In genomic region chr1:88361085-88361484, GRCm38 (mm10) we compare ENCODE assay signal across 22 mouse cellular contexts. TPM values are rescaled to one million over a fixed set of nuclear protein-coding genes. Genes with fewer than 3 reads are reported as not detected.
DNase-seq lines count a peak whose midpoint lies in the region; TF ChIP-seq lines count a peak whose summit lies in the region.
"Had no signal": no experiment of that assay in that cellular context is flagged by ENCODE, and none has a peak within 500 bp of the region (broad histone marks: within the 10 kb centered on the region; RNA-seq: fewer than 3 reads in every experiment).

No protein-coding gene starts in this region.

- DNase-seq in 3134 (ENCODE audit: extremely low read depth, insufficient read length, low spot score) (peak; percentile 28), 3T3-L1 (ENCODE audit: low read depth, low spot score) (peak; percentile 74), NIH3T3 (ENCODE audit: low read depth) (peak; percentile 76)
- DNase-seq in adrenal gland, postnatal 25 days, result no peak
- no peak for DNase-seq in ovary, postnatal 10 days (ENCODE audit: low spot score)
- DNase-seq: adrenal gland, postnatal 36 days; cerebellum, postnatal 14 days; heart, adult 2 months; kidney, adult 2 months had no signal

- no peaks in the 10 kb centered on the region for H3K36me3 ChIP-seq in myocyte (ENCODE audit: control insufficient read depth, insufficient read depth)
- H3K36me3 ChIP-seq: embryonic facial prominence, embryonic 13.5 days; forebrain, embryonic 15.5 days; heart, embryonic 15.5 days; hindbrain, embryonic 10.5 days; hindbrain, embryonic 15.5 days had no signal

- H3ac ChIP-seq in myocyte (ENCODE audit: control insufficient read depth, insufficient read length), result no peak overlapping the region

- H3K4me3 ChIP-seq in myocyte, result no peak overlapping the region
- H3K4me3 ChIP-seq: embryonic facial prominence, embryonic 13.5 days; erythroblast, embryonic 14.5 days; forebrain, embryonic 15.5 days; heart, adult 2 months; heart, embryonic 15.5 days; hindbrain, embryonic 10.5 days; hindbrain, embryonic 15.5 days had no signal

- no peak for TF ChIP-seq POLR2A in myocyte (IDR thresholded peaks at IDR 0.05; ENCODE audit: insufficient read length, low read depth)

- H3K79me2 ChIP-seq in myocyte (ENCODE audit: control insufficient read depth, insufficient read depth), result no peaks in the 10 kb centered on the region

- H3K4me2 ChIP-seq in myocyte (ENCODE audit: low read depth), result peak overlapping the region; percentile 60
- H3K4me2 ChIP-seq: embryonic facial prominence, embryonic 13.5 days; forebrain, embryonic 15.5 days; heart, embryonic 11.5 days; heart, embryonic 15.5 days; hindbrain, embryonic 15.5 days had no signal

- no peaks in the 10 kb centered on the region for H3K27me3 ChIP-seq in myocyte (ENCODE audit: control insufficient read depth, insufficient read depth, insufficient read length)
- H3K27me3 ChIP-seq: embryonic facial prominence, embryonic 13.5 days; forebrain, embryonic 15.5 days; hindbrain, embryonic 15.5 days had no signal

TF ChIP-seq in myocyte, 11 proteins besides CTCF, POLR2A, EP300 and RAD21:
- TF ChIP-seq TCF12 (IDR thresholded peaks at IDR 0.05; ENCODE audit: insufficient read depth, poor library complexity, severe bottlenecking), result no peak
- 0 out of 2 replicates have a peak, but pooled peaks have one; percentile 17 for TF ChIP-seq CEBPB (IDR thresholded peaks at IDR 0.05; ENCODE audit: insufficient read depth, poor library complexity, severe bottlenecking)

RNA-seq across cellular contexts. Expression of gene Spp2, which starts 45.7 kb away (rescaled TPM):
- polyA plus RNA-seq in myocyte (2012; fragmentation: generic; extraction: Trizol), result not detected
- 2.7 TPM in 1 of 2 replicates, not detected in the other for total RNA-seq in adrenal gland, postnatal 25 days (2021)
- total RNA-seq: adrenal gland, postnatal 36 days; CH12.LX; gastrocnemius, adult 8-10 months; heart, adult 2 months; heart, postnatal 25 days had no signal
- polyA plus RNA-seq: activated CD4-positive, CD25-positive, alpha-beta regulatory T cell, adult 4 months; embryonic facial prominence, embryonic 13.5 days; erythroblast, embryonic 14.5 days; forebrain, embryonic 11.5 days; forebrain, embryonic 15.5 days; heart, adult 2 months; hindbrain, embryonic 10.5 days had no signal

Comparison
In these comparisons a context has a peak if more than half of its experiments do, and no peak if none do; other contexts are left out.
1. DNase-seq: peak in 3134 (single experiment), 3T3-L1 (single experiment) and NIH3T3 (single experiment); none in adrenal gland, postnatal 25 days (single experiment) and ovary, postnatal 10 days (single experiment).